Mouse (Mus musculus) A20 (cell line): ENCODE measurements at regions not wholly inside any gene's neighbourhood (a gene's known extent, or its start where the extent isn't known, plus 50 kb on each side); places are given as distances from the start of the nearest gene placed in this dataset.
"Not testable (repeated sequence)": the region's sequence is repeated elsewhere in the genome, so short reads cannot be mapped to it uniquely, and the experiment has no call there.

Experiments
- DNase-seq: peaks from one replicate; pipeline ENCODE4 v3.0.0-alpha.2; 2011; ENCODE audit warnings: low read depth, low spot score

- no peak for DNase-seq
Measured at GRCm38 (mm10) chr16:82430384-82430783, 397.8 kb upstream of the Gm21833 start.

- DNase-seq: no peak
Measured at GRCm38 (mm10) chr16:82431075-82431474, 397.1 kb upstream of the Gm21833 start.

GRCm38 (mm10) chr16:82431811-82432210 lies 396.4 kb upstream of the Gm21833 start:
- no peak for DNase-seq

GRCm38 (mm10) chr16:82460872-82461271 lies 367.3 kb upstream of the Gm21833 start:
- DNase-seq: no peak

GRCm38 (mm10) chr16:82470736-82471387 lies 357.3 kb upstream of the Gm21833 start:
- no peak for DNase-seq

GRCm38 (mm10) chr16:82520406-82520805 lies 307.8 kb upstream of the Gm21833 start:
- DNase-seq: no peak

GRCm38 (mm10) chr16:82521582-82521981 lies 306.6 kb upstream of the Gm21833 start:
- peak; percentile 19 for DNase-seq

GRCm38 (mm10) chr16:82564361-82564760 lies 263.8 kb upstream of the Gm21833 start:
- DNase-seq: no peak

- DNase-seq: not testable (repeated sequence)
Measured at GRCm38 (mm10) chr16:82596461-82596860, 231.7 kb upstream of the Gm21833 start.

GRCm38 (mm10) chr16:82602038-82602437 lies 226.1 kb upstream of the Gm21833 start:
- no peak for DNase-seq
